Mouse (Mus musculus): ENCODE results near the gene Ciao2a.

- TF ChIP-seq POLR2A (IDR thresholded peaks at IDR 0.05; ENCODE audit: insufficient read length, low read depth) (no peak), E2F4 (IDR thresholded peaks at IDR 0.05; ENCODE audit: insufficient read depth) (no peak), MYOD1 (IDR thresholded peaks at IDR 0.05; ENCODE audit: control insufficient read depth in 1 of 3, insufficient read length in 2 of 3, low read depth in 2 of 3) (no peak), CEBPB (IDR thresholded peaks at IDR 0.05; ENCODE audit: insufficient read depth, poor library complexity, severe bottlenecking) (no peak), MAX (IDR thresholded peaks at IDR 0.05; ENCODE audit: low read depth) (no peak), TCF12 (IDR thresholded peaks at IDR 0.05; ENCODE audit: insufficient read depth, poor library complexity, severe bottlenecking) (no peak), MYOG (IDR thresholded peaks at IDR 0.05; ENCODE audit: control insufficient read depth in 1 of 3, insufficient read depth in 1 of 3, insufficient read length in 2 of 3, low read depth in 2 of 3) (no peak), TCF3 (IDR thresholded peaks at IDR 0.05; ENCODE audit: insufficient read length, low read depth) (no peak), USF1 (IDR thresholded peaks at IDR 0.05; ENCODE audit: low read depth) (no peak), REST (IDR thresholded peaks at IDR 0.05; ENCODE audit: insufficient read depth, insufficient read length) (no peak), SRF (IDR thresholded peaks at IDR 0.05; ENCODE audit: control insufficient read depth, insufficient read length, low read depth) (no peak), POLR2AphosphoS2 (IDR thresholded peaks at IDR 0.05; ENCODE audit: insufficient read length, low read depth) (no peak)
Observed at GRCm38 (mm10) chr9:66101577-66101976, 24.8 kb upstream of the Ciao2a start.

Measured in myocyte (in vitro differentiated cells).